Mouse (Mus musculus) embryonic fibroblast, embryonic 13.5 days (primary cell): ENCODE data around the gene Map3k5.

ENCODE experiments used
- CTCF ChIP-seq: IDR thresholded peaks from 2 replicates; pipeline ENCODE4 v1.5.1; 2011; ENCODE audit warnings: mild to moderate bottlenecking, control low read depth, low read length, moderate library complexity, borderline replicate concordance; ENCODE audit not compliant: insufficient read depth
- POLR2A ChIP-seq: IDR thresholded peaks from 2 replicates; pipeline ENCODE4 v1.6.1; 2011; ENCODE audit warnings: low read depth, mild to moderate bottlenecking, control low read depth, low read length, moderate library complexity

DNA sequence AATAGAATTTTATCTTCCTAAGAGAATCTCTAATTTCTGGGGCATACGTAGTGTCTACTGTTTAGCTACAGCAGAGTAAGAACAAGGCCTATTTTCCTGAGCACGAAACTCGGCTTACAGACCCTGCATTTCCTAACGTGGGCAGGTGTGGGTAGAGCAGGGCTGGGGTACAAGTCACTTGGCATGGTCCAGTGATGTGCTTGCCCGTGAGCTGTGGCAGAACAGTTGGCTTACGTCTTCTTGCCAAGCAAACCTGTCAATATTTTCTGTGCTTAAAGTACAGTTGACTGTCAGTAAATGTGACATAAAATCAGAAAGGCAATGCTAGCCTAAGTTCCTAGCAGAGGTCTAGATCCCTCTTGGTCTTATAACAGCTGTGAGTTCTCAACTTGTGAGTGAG, 12.4 kb downstream of the Map3k5 start:
- TF ChIP-seq CTCF (no peak), POLR2A (no peak)
